21 mouse cellular contexts compared by ENCODE assay signal in genomic region chr4:49806791-49807190, GRCm38 (mm10). TPM values are rescaled to one million over a fixed set of nuclear protein-coding genes. Genes with fewer than 3 reads are reported as not detected.
"Had no signal": no experiment of that assay in that cellular context is flagged by ENCODE, and none has a peak within 500 bp of the region (broad histone marks: within the 10 kb centered on the region; RNA-seq: fewer than 3 reads in every experiment).

No protein-coding gene starts in this region.

- H3K4me3 ChIP-seq: midbrain, embryonic 10.5 days; midbrain, embryonic 12.5 days; myocyte; neural tube, embryonic 13.5 days; neural tube, embryonic 15.5 days; stomach, embryonic 15.5 days had no signal

- H3K27ac ChIP-seq: liver, embryonic 14.5 days; midbrain, embryonic 10.5 days; midbrain, embryonic 12.5 days; neural tube, embryonic 13.5 days; neural tube, embryonic 15.5 days; stomach, embryonic 15.5 days; stomach, postnatal 0 days had no signal

- DNase-seq: lung, adult 18-20 months; lung, embryonic 14.5 days; lung, postnatal 10 days; lung, postnatal 4 days; midbrain, embryonic 14.5 days; right cerebral cortex, adult 18-20 months; right cerebral cortex, postnatal 25 days; right cerebral cortex, postnatal 4 days; thymus, adult 2 months; thymus, postnatal 25 days; thymus, postnatal 4 days had no signal

- H3K36me3 ChIP-seq: midbrain, embryonic 10.5 days; midbrain, embryonic 12.5 days; neural tube, embryonic 13.5 days; neural tube, embryonic 15.5 days; stomach, embryonic 15.5 days had no signal

- H3K4me1 ChIP-seq: midbrain, embryonic 10.5 days; midbrain, embryonic 12.5 days; stomach, embryonic 15.5 days had no signal

- H3K27me3 ChIP-seq: midbrain, embryonic 12.5 days; neural tube, embryonic 13.5 days; neural tube, embryonic 15.5 days; stomach, embryonic 15.5 days had no signal

- H3K9me3 ChIP-seq: midbrain, embryonic 10.5 days; midbrain, embryonic 12.5 days; neural tube, embryonic 13.5 days; neural tube, embryonic 15.5 days; stomach, embryonic 15.5 days had no signal

- H3K4me2 ChIP-seq: lung, embryonic 14.5 days; midbrain, embryonic 12.5 days; neural tube, embryonic 13.5 days; neural tube, embryonic 15.5 days; stomach, embryonic 15.5 days had no signal

- H3K9ac ChIP-seq: liver, embryonic 14.5 days; lung, embryonic 14.5 days; midbrain, embryonic 12.5 days; neural tube, embryonic 13.5 days; neural tube, embryonic 15.5 days; stomach, embryonic 15.5 days had no signal

- ATAC-seq: midbrain, embryonic 16.5 days had no signal

RNA-seq across cellular contexts. Expression of gene Grin3a, which starts 38.8 kb away (rescaled TPM):
- polyA plus RNA-seq: spleen, adult 2 months had no signal
